ENCODE assay signal across 8 mouse cellular contexts in genomic region chr6:35326111-35326515, GRCm38 (mm10). TPM values are rescaled to one million over a fixed set of nuclear protein-coding genes. Genes with fewer than 3 reads are reported as not detected.
A peak's percentile ranks its signal among the peaks of the same experiment; 100 is the strongest.
DNase-seq lines count a peak whose midpoint lies in the region; ATAC-seq and TF ChIP-seq lines count a peak whose summit lies in the region.

Gene Fam180a (minus strand): TSS chr6:35326141.

- TF ChIP-seq EP300 in stomach, postnatal 0 days (optimal IDR thresholded peaks at IDR 0.05), result no peak

- peak; percentile 88 for ATAC-seq in embryonic facial prominence, embryonic 15.5 days (ENCODE audit: insufficient number of reproducible peaks, low FRiP score, low TSS enrichment, low read depth)
- peak; percentile 78 for ATAC-seq in lung, embryonic 14.5 days (ENCODE audit: insufficient read depth)
- peak; percentile 66; the same call in 1 of the 2 replicates for ATAC-seq in stomach, postnatal 0 days (ENCODE audit: low FRiP score, low TSS enrichment)

- H3K4me2 ChIP-seq in embryonic facial prominence, embryonic 15.5 days (replicated peaks), result peak within 1 kb of the TSS; percentile 21; the same call in 1 of the 2 replicates
- no peak within 1 kb of the TSS for H3K4me2 ChIP-seq in lung, embryonic 14.5 days
- 0 out of 2 replicates have a peak within 1 kb of the TSS, but pooled peaks have one; percentile 5 for H3K4me2 ChIP-seq in stomach, postnatal 0 days (replicated peaks; ENCODE audit: low read depth)

- peak; percentile 27 to 46 for DNase-seq in cerebellum, postnatal 10 days
- no peak for DNase-seq in cerebellum, adult 11 months
- peak; percentile 67 to 73 for DNase-seq in heart, postnatal 14 days
- DNase-seq in lung, embryonic 14.5 days, result peak; percentile 78
- peak; percentile 35 for DNase-seq in stomach, postnatal 0 days (ENCODE audit: low spot score)
- no peak for DNase-seq in midbrain, embryonic 10.5 days (ENCODE audit: low spot score)
- no peak for DNase-seq in cerebellum, adult 9-11 months

- H3K27me3 ChIP-seq in embryonic facial prominence, embryonic 15.5 days, result no peaks in the 10 kb centered on the region
- no peaks in the 10 kb centered on the region for H3K27me3 ChIP-seq in lung, embryonic 14.5 days (ENCODE audit: insufficient read depth, low read length)
- H3K27me3 ChIP-seq in stomach, postnatal 0 days (ENCODE audit: control insufficient read depth, insufficient read depth, low read length), result no peaks in the 10 kb centered on the region
- H3K27me3 ChIP-seq in midbrain, embryonic 10.5 days (ENCODE audit: low read depth, poor library complexity, severe bottlenecking), result no peaks in the 10 kb centered on the region

- peak within 1 kb of the TSS; percentile 68 for H3K27ac ChIP-seq in embryonic facial prominence, embryonic 15.5 days (replicated peaks)
- H3K27ac ChIP-seq in lung, embryonic 14.5 days (ENCODE audit: low read depth), result no peak within 1 kb of the TSS
- no peak within 1 kb of the TSS; the same call in 1 of the 2 replicates for H3K27ac ChIP-seq in stomach, postnatal 0 days (replicated peaks)
- no peak within 1 kb of the TSS for H3K27ac ChIP-seq in midbrain, embryonic 10.5 days (replicated peaks)

- H3K4me3 ChIP-seq in embryonic facial prominence, embryonic 15.5 days (replicated peaks), result no peak within 1 kb of the TSS; the same call in 1 of the 2 replicates
- H3K4me3 ChIP-seq in lung, embryonic 14.5 days (ENCODE audit: low read depth, low read length), result no peak within 1 kb of the TSS
- H3K4me3 ChIP-seq in stomach, postnatal 0 days (ENCODE audit: low read depth, low read length), result no peak within 1 kb of the TSS
- no peak within 1 kb of the TSS for H3K4me3 ChIP-seq in midbrain, embryonic 10.5 days

- TF ChIP-seq CTCF in lung, embryonic 14.5 days (IDR thresholded peaks at IDR 0.05; ENCODE audit: low read depth), result no peak
- no peak for TF ChIP-seq CTCF in stomach, postnatal 0 days (IDR thresholded peaks at IDR 0.05; ENCODE audit: low read depth)

- no peaks in the 10 kb centered on the region for H3K9me3 ChIP-seq in embryonic facial prominence, embryonic 15.5 days (replicated peaks)
- H3K9me3 ChIP-seq in lung, embryonic 14.5 days (ENCODE audit: low read depth, low read length), result no peaks in the 10 kb centered on the region
- H3K9me3 ChIP-seq in stomach, postnatal 0 days (ENCODE audit: control insufficient read depth, low read length), result no peaks in the 10 kb centered on the region
- no peaks in the 10 kb centered on the region for H3K9me3 ChIP-seq in midbrain, embryonic 10.5 days (replicated peaks)

- peaks cover 33% of the 10 kb centered on the region for H3K4me1 ChIP-seq in embryonic facial prominence, embryonic 15.5 days
- no peaks in the 10 kb centered on the region for H3K4me1 ChIP-seq in lung, embryonic 14.5 days (ENCODE audit: insufficient read depth)
- H3K4me1 ChIP-seq in stomach, postnatal 0 days (replicated peaks; ENCODE audit: control insufficient read depth, insufficient read depth), result no peaks in the 10 kb centered on the region
- peaks cover 2% of the 10 kb centered on the region; the same call in 1 of the 2 replicates for H3K4me1 ChIP-seq in midbrain, embryonic 10.5 days

- intact Hi-C loops in heart, postnatal 14 days (cut with DNase I), result no loop called here

- H3K9ac ChIP-seq in embryonic facial prominence, embryonic 15.5 days, result no peak within 1 kb of the TSS
- H3K9ac ChIP-seq in lung, embryonic 14.5 days, result no peak within 1 kb of the TSS
- H3K9ac ChIP-seq in stomach, postnatal 0 days (ENCODE audit: low read length), result no peak within 1 kb of the TSS

- H3K36me3 ChIP-seq in embryonic facial prominence, embryonic 15.5 days, result no peaks in the 10 kb centered on the region
- H3K36me3 ChIP-seq in lung, embryonic 14.5 days (ENCODE audit: insufficient read depth), result no peaks in the 10 kb centered on the region
- no peaks in the 10 kb centered on the region for H3K36me3 ChIP-seq in stomach, postnatal 0 days (ENCODE audit: control insufficient read depth, insufficient read depth, low read length)
- H3K36me3 ChIP-seq in midbrain, embryonic 10.5 days, result no peaks in the 10 kb centered on the region

- 20% methylated on average over 9 of the region's 9 CpGs for WGBS in embryonic facial prominence, embryonic 15.5 days
- 31% methylated on average over 9 of the region's 9 CpGs for WGBS in lung, embryonic 14.5 days
- WGBS in stomach, postnatal 0 days, result 27% methylated on average over 9 of the region's 9 CpGs
- 93% methylated on average over 9 of the region's 9 CpGs for WGBS in midbrain, embryonic 10.5 days

RNA-seq across cellular contexts. Expression of gene Fam180a, which starts in this region (rescaled TPM):
- 1.6 and 2.9 TPM in 2 replicates for polyA plus RNA-seq in embryonic facial prominence, embryonic 15.5 days (2015; fragmentation: Nextera tagmentation; extraction: Ambion mirVana)
- total RNA-seq in heart, postnatal 14 days (2021), result 1 to 10 TPM; 1.5 to 2.2 TPM
- 0.74 and 1.1 TPM in 2 replicates for polyA plus RNA-seq in lung, embryonic 14.5 days (2014; fragmentation: Nextera tagmentation; extraction: Ambion mirVana)
- polyA plus RNA-seq in stomach, postnatal 0 days (2015; fragmentation: Nextera tagmentation; extraction: Ambion mirVana), result 0.97 and 1.6 TPM in 2 replicates
- polyA plus RNA-seq in midbrain, embryonic 10.5 days (2016; fragmentation: Nextera tagmentation; extraction: Ambion mirVana), result not detected in 2 replicates

Comparison
In these comparisons a context has a peak if more than half of its experiments do, and no peak if none do; other contexts are left out.
1. DNase-seq: peak in cerebellum, postnatal 10 days (2 of 2), heart, postnatal 14 days (2 of 2), lung, embryonic 14.5 days (single experiment) and stomach, postnatal 0 days (single experiment); none in cerebellum, adult 11 months (single experiment), midbrain, embryonic 10.5 days (single experiment) and cerebellum, adult 9-11 months (single experiment).
2. Peak in every context shown above with its lines, with median percentiles within 50 percentile points of each other: ATAC-seq.